In the genomic region with DNA sequence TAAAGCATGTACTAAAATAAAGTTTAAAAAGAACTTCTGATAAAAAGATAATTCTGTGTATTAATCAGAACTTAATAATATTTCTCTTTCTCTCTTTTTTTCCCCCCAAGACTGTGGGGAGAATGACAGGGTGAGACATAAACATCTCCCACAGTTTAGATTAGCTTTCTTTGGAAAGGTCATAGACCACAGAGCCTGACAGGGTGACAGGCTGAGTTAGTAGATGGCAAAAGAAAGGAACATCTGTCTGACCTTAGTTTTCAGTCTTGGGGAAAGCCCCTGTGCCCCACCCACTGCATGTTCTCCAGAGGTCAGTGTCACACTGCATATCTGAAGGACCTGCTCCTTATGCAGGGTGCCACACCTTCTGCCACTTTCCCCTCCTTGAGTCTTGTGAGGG, we compare ENCODE assay signal across 19 mouse cellular contexts.
"Had no signal": no experiment of that assay in that cellular context is flagged by ENCODE, and none has a peak within 500 bp of the region (broad histone marks: within the 10 kb centered on the region; RNA-seq: fewer than 3 reads in every experiment).

No protein-coding gene starts in this region.

- H3K4me1 ChIP-seq: limb, embryonic 13.5 days; liver, embryonic 12.5 days; liver, embryonic 15.5 days had no signal

- H3K27me3 ChIP-seq: liver, embryonic 12.5 days; liver, embryonic 15.5 days; midbrain, embryonic 12.5 days; neural tube, embryonic 13.5 days had no signal

- H3K9me3 ChIP-seq: limb, embryonic 10.5 days; limb, embryonic 13.5 days; liver, embryonic 12.5 days; liver, embryonic 15.5 days; midbrain, embryonic 12.5 days; neural tube, embryonic 13.5 days had no signal

- ATAC-seq: intestine, postnatal 0 days; liver, embryonic 12.5 days; midbrain, embryonic 16.5 days had no signal

- H3K36me3 ChIP-seq: limb, embryonic 10.5 days; limb, embryonic 13.5 days; liver, embryonic 12.5 days; liver, embryonic 15.5 days had no signal

- H3K27ac ChIP-seq: kidney, postnatal 0 days; limb, embryonic 10.5 days; limb, embryonic 13.5 days; liver, embryonic 12.5 days; liver, embryonic 15.5 days; midbrain, embryonic 12.5 days; neural tube, embryonic 13.5 days had no signal

- H3K4me2 ChIP-seq: limb, embryonic 13.5 days; liver, embryonic 12.5 days; liver, embryonic 15.5 days; midbrain, embryonic 12.5 days; neural tube, embryonic 13.5 days had no signal

- H3K4me3 ChIP-seq: layer of hippocampus, adult 2 months; limb, embryonic 10.5 days; limb, embryonic 13.5 days; liver, embryonic 12.5 days; liver, embryonic 15.5 days; midbrain, embryonic 12.5 days; myocyte; neural tube, embryonic 13.5 days had no signal

- DNase-seq: kidney, adult 2 months; kidney, postnatal 25 days; layer of hippocampus, adult 9-11 months; liver; retina, postnatal 1 day; right cerebral cortex, postnatal 25 days; spleen, adult 18-20 months; thymus, postnatal 4 days had no signal

- H3K9ac ChIP-seq: limb, embryonic 13.5 days; liver, embryonic 12.5 days; liver, embryonic 15.5 days; midbrain, embryonic 12.5 days; neural tube, embryonic 13.5 days had no signal
